In the genomic region with DNA sequence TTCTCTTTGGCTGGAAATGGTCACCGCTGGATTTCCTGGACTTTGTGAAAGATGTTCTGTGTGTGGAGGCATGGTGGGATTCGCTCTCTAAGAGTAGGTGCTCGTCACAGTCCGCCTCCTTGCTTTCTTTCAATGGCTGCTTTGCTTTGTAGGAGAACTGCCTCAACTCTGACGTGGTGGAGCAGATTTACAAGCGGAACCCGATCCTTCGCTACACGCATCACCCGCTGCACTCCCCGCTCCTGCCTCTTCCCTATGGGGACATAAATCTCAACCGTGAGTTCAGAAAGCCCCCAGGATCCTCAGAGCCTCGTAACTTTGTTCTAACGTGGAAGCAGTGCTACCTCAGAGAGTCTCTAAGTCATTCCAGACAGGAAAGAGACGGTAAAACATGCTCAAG, we compare ENCODE assay signal across 24 mouse cellular contexts. TPM values are rescaled to one million over a fixed set of nuclear protein-coding genes. Genes with fewer than 3 reads are reported as not detected.
DNase-seq lines count a peak whose midpoint lies in the region; ATAC-seq and TF ChIP-seq lines count a peak whose summit lies in the region.
"Had no signal": no experiment of that assay in that cellular context is flagged by ENCODE, and none has a peak within 500 bp of the region (broad histone marks: within the 10 kb centered on the region; RNA-seq: fewer than 3 reads in every experiment).

No protein-coding gene starts in this region.

- DNase-seq in embryo, embryonic 11 days: peak; percentile 35
- no peak for DNase-seq in embryo, embryonic 10 days (ENCODE audit: low spot score)
- DNase-seq in kidney, adult 8-10 months: no peak
- peak; percentile 37 for DNase-seq in embryo, embryonic 11.5 days (ENCODE audit: low read depth, low spot score)
- DNase-seq in limb, embryonic 14.5 days (ENCODE audit: low spot score): peak; percentile 40
- no peak for DNase-seq in retina, embryonic 14.5 days (ENCODE audit: low spot score)
- DNase-seq: adrenal gland, postnatal 14 days; cerebellum, adult 18-20 months; cerebellum, adult 9-11 months; cerebellum, postnatal 36 days; forebrain, postnatal 0 days; gastrocnemius, adult 2 months; gastrocnemius, postnatal 25 days; heart, postnatal 10 days; heart, postnatal 4 days had no signal

- H3K4me3 ChIP-seq in kidney, embryonic 16.5 days (ENCODE audit: low read length): no peak overlapping the region
- no peak overlapping the region for H3K4me3 ChIP-seq in limb, embryonic 14.5 days (replicated peaks; ENCODE audit: low read length)
- H3K4me3 ChIP-seq: embryonic facial prominence, embryonic 10.5 days; forebrain, embryonic 13.5 days; gastrocnemius, adult 2 months; heart, embryonic 10.5 days; hindbrain, embryonic 12.5 days had no signal

- H3K9me3 ChIP-seq in kidney, embryonic 16.5 days (ENCODE audit: low read length): no peaks in the 10 kb centered on the region
- no peaks in the 10 kb centered on the region for H3K9me3 ChIP-seq in limb, embryonic 14.5 days (ENCODE audit: control insufficient read depth, low read length)
- H3K9me3 ChIP-seq: embryonic facial prominence, embryonic 10.5 days; forebrain, embryonic 13.5 days; heart, embryonic 10.5 days; hindbrain, embryonic 12.5 days had no signal

- no peak overlapping the region for H3K4me2 ChIP-seq in kidney, embryonic 16.5 days (replicated peaks; ENCODE audit: low read depth, low read length)
- no peak overlapping the region for H3K4me2 ChIP-seq in limb, embryonic 14.5 days (replicated peaks; ENCODE audit: low read depth, low read length, severe bottlenecking)
- H3K4me2 ChIP-seq: forebrain, embryonic 13.5 days; hindbrain, embryonic 12.5 days had no signal

- no peaks in the 10 kb centered on the region for H3K27me3 ChIP-seq in kidney, embryonic 16.5 days (ENCODE audit: insufficient read depth, low read length)
- no peaks in the 10 kb centered on the region for H3K27me3 ChIP-seq in limb, embryonic 14.5 days (ENCODE audit: control insufficient read depth, insufficient read depth, low read length)
- H3K27me3 ChIP-seq: forebrain, embryonic 13.5 days; hindbrain, embryonic 12.5 days; Patski had no signal

- TF ChIP-seq POLR2A in limb, embryonic 14.5 days (IDR thresholded peaks at IDR 0.05; ENCODE audit: borderline replicate concordance, extremely low read depth, insufficient read depth, insufficient read length): no peak

- peak; percentile 37; the same call in 1 of the 2 replicates for ATAC-seq in kidney, embryonic 16.5 days (ENCODE audit: low FRiP score, low TSS enrichment)
- ATAC-seq in limb, embryonic 14.5 days (ENCODE audit: low FRiP score, low read depth): peak; percentile 69; the same call in 1 of the 2 replicates
- ATAC-seq in cerebellum, adult (ENCODE audit: insufficient number of reproducible peaks, low FRiP score, low TSS enrichment): no peak
- ATAC-seq: activated CD4-positive, CD25-positive, alpha-beta regulatory T cell, adult 4 months; forebrain, embryonic 13.5 days; hindbrain, embryonic 16.5 days; Patski had no signal

- peaks cover 86% of the 10 kb centered on the region for H3K36me3 ChIP-seq in kidney, embryonic 16.5 days (ENCODE audit: insufficient read depth, low read length)
- peaks cover 86% of the 10 kb centered on the region for H3K36me3 ChIP-seq in limb, embryonic 14.5 days (ENCODE audit: control insufficient read depth, insufficient read depth, low read length)

- no peak overlapping the region for H3K27ac ChIP-seq in kidney, embryonic 16.5 days (ENCODE audit: low read length)
- no peak overlapping the region for H3K27ac ChIP-seq in limb, embryonic 14.5 days (replicated peaks; ENCODE audit: low read depth, low read length)
- H3K27ac ChIP-seq: embryonic facial prominence, embryonic 10.5 days; forebrain, embryonic 13.5 days; gastrocnemius, adult 2 months; heart, embryonic 10.5 days; hindbrain, embryonic 12.5 days had no signal

- H3K9ac ChIP-seq in kidney, embryonic 16.5 days (replicated peaks; ENCODE audit: low read length): no peak overlapping the region
- H3K9ac ChIP-seq in limb, embryonic 14.5 days (ENCODE audit: low read depth, low read length, severe bottlenecking): no peak overlapping the region
- H3K9ac ChIP-seq: forebrain, embryonic 13.5 days; forebrain, postnatal 0 days; hindbrain, embryonic 12.5 days had no signal

- WGBS in kidney, embryonic 16.5 days: 27% methylated on average over 15 of the region's 15 CpGs
- 35% methylated on average over 15 of the region's 15 CpGs for WGBS in limb, embryonic 14.5 days

- peaks cover 2% of the 10 kb centered on the region; the same call in 1 of the 2 replicates for H3K4me1 ChIP-seq in kidney, embryonic 16.5 days (ENCODE audit: insufficient read depth, low read length)
- no peaks in the 10 kb centered on the region for H3K4me1 ChIP-seq in limb, embryonic 14.5 days (ENCODE audit: control insufficient read depth, insufficient read depth, low read length)
- H3K4me1 ChIP-seq: embryonic facial prominence, embryonic 10.5 days; forebrain, embryonic 13.5 days; heart, embryonic 10.5 days; hindbrain, embryonic 12.5 days had no signal

RNA-seq across cellular contexts. Expression of a gene that starts 39.9 kb away (rescaled TPM):
- polyA plus RNA-seq in kidney, embryonic 16.5 days (2015; fragmentation: Nextera tagmentation; extraction: Ambion mirVana): 21.5 and 22.0 TPM in 2 replicates
- polyA plus RNA-seq in limb, embryonic 14.5 days (2012; rRNA removed): 2.3 and 2.5 TPM in 2 replicates
- 4.2 and 4.4 TPM in 2 replicates for polyA plus RNA-seq in limb, embryonic 14.5 days (2014; fragmentation: Nextera tagmentation; extraction: Ambion mirVana)

Comparison
In these comparisons a context has a peak if more than half of its experiments do, and no peak if none do; other contexts are left out.
1. DNase-seq: peak in embryo, embryonic 11 days (single experiment), embryo, embryonic 11.5 days (single experiment) and limb, embryonic 14.5 days (single experiment); none in embryo, embryonic 10 days (single experiment), kidney, adult 8-10 months (0 of 2) and retina, embryonic 14.5 days (single experiment).